Comparison of ENCODE assay signal across 15 mouse cellular contexts in genomic region chr11:79056891-79057290, GRCm38 (mm10).
DNase-seq lines count a peak whose midpoint lies in the region; ATAC-seq and TF ChIP-seq lines count a peak whose summit lies in the region.
"Had no signal": no experiment of that assay in that cellular context is flagged by ENCODE, and none has a peak within 500 bp of the region (broad histone marks: within the 10 kb centered on the region; RNA-seq: fewer than 3 reads in every experiment).

No protein-coding gene starts in this region.

- no peaks in the 10 kb centered on the region for H3K9me3 ChIP-seq in neural tube, embryonic 15.5 days (replicated peaks)
- H3K9me3 ChIP-seq: hindbrain, embryonic 13.5 days; neural tube, embryonic 13.5 days had no signal

- TF ChIP-seq EP300 in heart, adult 2 months (IDR thresholded peaks at IDR 0.05; ENCODE audit: insufficient read depth, low read depth, low read length) = no peak

- intact Hi-C loops in heart, adult 2 months (cut with DNase I) = no loop called here

- TF ChIP-seq CTCF in heart, adult 2 months (IDR thresholded peaks at IDR 0.05) = no peak
- no peak for TF ChIP-seq CTCF in kidney, adult 2 months (conservative IDR thresholded peaks at IDR 0.05; ENCODE audit: insufficient read depth, insufficient read length, low read depth, low read length)

- no peak for TF ChIP-seq POLR2A in heart, adult 2 months (IDR thresholded peaks at IDR 0.05; ENCODE audit: insufficient read depth, low read depth, low read length)
- TF ChIP-seq POLR2A in kidney, adult 2 months (IDR thresholded peaks at IDR 0.05; ENCODE audit: low read depth, low read length) = no peak

- peak overlapping the region; percentile 20 for H3K27ac ChIP-seq in heart, adult 2 months
- H3K27ac ChIP-seq in kidney, adult 2 months (ENCODE audit: insufficient read depth, low read depth, low read length) = no peak overlapping the region
- H3K27ac ChIP-seq in neural tube, embryonic 15.5 days (replicated peaks) = no peak overlapping the region
- H3K27ac ChIP-seq: neural tube, embryonic 13.5 days had no signal

- no peaks in the 10 kb centered on the region for H3K79me2 ChIP-seq in heart, adult 2 months (replicated peaks; ENCODE audit: control insufficient read depth, insufficient read depth, low read length)

- H3K36me3 ChIP-seq in heart, adult 2 months (ENCODE audit: control insufficient read depth, insufficient read depth, low read length) = peaks cover 2% of the 10 kb centered on the region; the same call in 1 of the 2 replicates
- no peaks in the 10 kb centered on the region for H3K36me3 ChIP-seq in kidney, adult 2 months (ENCODE audit: control insufficient read depth, insufficient read depth, low read length)
- H3K36me3 ChIP-seq in neural tube, embryonic 15.5 days = no peaks in the 10 kb centered on the region
- H3K36me3 ChIP-seq: hindbrain, embryonic 13.5 days; neural tube, embryonic 13.5 days had no signal

- WGBS in heart, adult 2 months = 53% methylated on average over 4 of the region's 4 CpGs
- 60% methylated on average over 4 of the region's 4 CpGs for WGBS in kidney, adult 2 months
- WGBS in neural tube, embryonic 15.5 days = 40% methylated on average over 4 of the region's 4 CpGs

- H3K4me1 ChIP-seq in heart, adult 2 months (ENCODE audit: control insufficient read depth, insufficient read depth, low read length) = peaks cover 23% of the 10 kb centered on the region
- H3K4me1 ChIP-seq in kidney, adult 2 months (ENCODE audit: control insufficient read depth, insufficient read depth, low read length) = no peaks in the 10 kb centered on the region
- peaks cover 27% of the 10 kb centered on the region for H3K4me1 ChIP-seq in neural tube, embryonic 15.5 days

- H3K4me2 ChIP-seq in neural tube, embryonic 15.5 days = no peak overlapping the region
- H3K4me2 ChIP-seq: hindbrain, embryonic 13.5 days; neural tube, embryonic 13.5 days had no signal

- H3K9ac ChIP-seq in heart, adult 2 months (ENCODE audit: low read depth, low read length) = no peak overlapping the region
- no peak overlapping the region for H3K9ac ChIP-seq in neural tube, embryonic 15.5 days (replicated peaks)
- H3K9ac ChIP-seq: hindbrain, embryonic 13.5 days; neural tube, embryonic 13.5 days had no signal

- H3K27me3 ChIP-seq in heart, adult 2 months (ENCODE audit: control insufficient read depth, insufficient read depth, low read length) = no peaks in the 10 kb centered on the region
- H3K27me3 ChIP-seq in kidney, adult 2 months (replicated peaks; ENCODE audit: control insufficient read depth, insufficient read depth, low read length) = no peaks in the 10 kb centered on the region
- H3K27me3 ChIP-seq in neural tube, embryonic 15.5 days (replicated peaks) = no peaks in the 10 kb centered on the region
- H3K27me3 ChIP-seq: hindbrain, embryonic 13.5 days; neural tube, embryonic 13.5 days had no signal

- H3K4me3 ChIP-seq in heart, adult 2 months = no peak overlapping the region
- no peak overlapping the region for H3K4me3 ChIP-seq in kidney, adult 2 months (ENCODE audit: insufficient read depth, low read depth, low read length)
- H3K4me3 ChIP-seq in neural tube, embryonic 15.5 days (replicated peaks) = no peak overlapping the region
- H3K4me3 ChIP-seq: hindbrain, embryonic 13.5 days; neural tube, embryonic 13.5 days had no signal

- DNase-seq in heart, adult 2 months = no peak
- no peak for DNase-seq in heart, adult 9 months (ENCODE audit: low spot score in 2 of 2)
- DNase-seq in kidney, adult 2 months = peak; percentile 32
- DNase-seq in kidney, adult 9 months = no peak
- DNase-seq in thymus, postnatal 0 days (ENCODE audit: low spot score) = peak; percentile 37
- no peak for DNase-seq in thymus, postnatal 14 days
- DNase-seq: adrenal gland, postnatal 25 days; B cell, adult 2 months; kidney, adult 11 months; lung, postnatal 4 days; retina, postnatal 1 day had no signal

- ATAC-seq in neural tube, embryonic 15.5 days (ENCODE audit: low FRiP score) = no peak
- ATAC-seq: midbrain, embryonic 16.5 days had no signal

Comparison
In these comparisons a context has a peak if more than half of its experiments do, and no peak if none do; other contexts are left out.
1. DNase-seq: peak in kidney, adult 2 months (single experiment) and thymus, postnatal 0 days (single experiment); none in heart, adult 2 months (0 of 2), heart, adult 9 months (0 of 2), kidney, adult 9 months (single experiment) and thymus, postnatal 14 days (single experiment).